Mouse (Mus musculus): ENCODE results near the gene Hectd2. TPM values are rescaled to one million over a fixed set of nuclear protein-coding genes. Genes with fewer than 3 reads are reported as not detected.

Gene Hectd2
- 1 to 10 TPM; 4.5 to 4.8 TPM for total RNA-seq (2021)
- long read RNA-seq, experiment 1, result 0 reads
- long read RNA-seq, experiment 2, partial matches to known transcripts, result 1 of 1 reads
- long read RNA-seq, experiment 2, other reads (novel, unspliced or antisense), result 0 of 1 reads

- peak; percentile 20 to 21 for DNase-seq (ENCODE audit: low spot score in 2 of 2)
Observed at GRCm38 (mm10) chr19:36554046-36554784, at the start of gene Hectd2. Hectd2 (plus strand) TSS chr19:36554639.

GRCm38 (mm10) chr19:36504716-36505115 is 49.7 kb upstream of the Hectd2 start:
- no peak for DNase-seq (ENCODE audit: low spot score in 2 of 2)

- DNase-seq (ENCODE audit: low spot score in 2 of 2), result no peak
Observed at GRCm38 (mm10) chr19:36511305-36511704, 43.1 kb upstream of the Hectd2 start.

GRCm38 (mm10) chr19:36518461-36518860 is 36.0 kb upstream of the Hectd2 start:
- DNase-seq (ENCODE audit: low spot score in 2 of 2), result no peak

- DNase-seq (ENCODE audit: low spot score in 2 of 2), result no peak
Observed at GRCm38 (mm10) chr19:36521568-36521967, 32.9 kb upstream of the Hectd2 start.

GRCm38 (mm10) chr19:36522558-36523195 is 31.8 kb upstream of the Hectd2 start:
- no peak for DNase-seq (ENCODE audit: low spot score in 2 of 2)

GRCm38 (mm10) chr19:36525071-36525470 is 29.4 kb upstream of the Hectd2 start:
- no peak for DNase-seq (ENCODE audit: low spot score in 2 of 2)

- no peak for DNase-seq (ENCODE audit: low spot score in 2 of 2)
Observed at GRCm38 (mm10) chr19:36533082-36533481, 21.4 kb upstream of the Hectd2 start.

- DNase-seq (ENCODE audit: low spot score in 2 of 2), result no peak
Observed at GRCm38 (mm10) chr19:36534011-36534765, 20.3 kb upstream of the Hectd2 start.

- peak in 1 of 2 experiments; percentile 40 for DNase-seq (ENCODE audit: low spot score in 2 of 2)
Observed at GRCm38 (mm10) chr19:36534766-36535140, 19.7 kb upstream of the Hectd2 start.

- DNase-seq (ENCODE audit: low spot score in 2 of 2), result no peak
Observed at GRCm38 (mm10) chr19:36535186-36535585, 19.3 kb upstream of the Hectd2 start.

GRCm38 (mm10) chr19:36535878-36536277 is 18.6 kb upstream of the Hectd2 start:
- no peak for DNase-seq (ENCODE audit: low spot score in 2 of 2)

GRCm38 (mm10) chr19:36536929-36537328 is 17.5 kb upstream of the Hectd2 start:
- DNase-seq (ENCODE audit: low spot score in 2 of 2), result no peak

- no peak for DNase-seq (ENCODE audit: low spot score in 2 of 2)
Observed at GRCm38 (mm10) chr19:36538528-36538927, 15.9 kb upstream of the Hectd2 start.

GRCm38 (mm10) chr19:36539311-36539710 is 15.1 kb upstream of the Hectd2 start:
- no peak for DNase-seq (ENCODE audit: low spot score in 2 of 2)

- no peak for DNase-seq (ENCODE audit: low spot score in 2 of 2)
Observed at GRCm38 (mm10) chr19:36540012-36540606, 14.3 kb upstream of the Hectd2 start.

GRCm38 (mm10) chr19:36540776-36541175 is 13.7 kb upstream of the Hectd2 start:
- DNase-seq (ENCODE audit: low spot score in 2 of 2), result no peak

GRCm38 (mm10) chr19:36553561-36554045 is 836 bp upstream of the Hectd2 start:
- no peak for DNase-seq (ENCODE audit: low spot score in 2 of 2)

GRCm38 (mm10) chr19:36554785-36555595 is 551 bp downstream of the Hectd2 start:
- DNase-seq (ENCODE audit: low spot score in 2 of 2), result peak in 1 of 2 experiments; percentile 34

GRCm38 (mm10) chr19:36559331-36559730 is 4.9 kb downstream of the Hectd2 start:
- DNase-seq (ENCODE audit: low spot score in 2 of 2), result no peak
